Mouse (Mus musculus) spleen, embryonic (tissue): ENCODE data around the gene Rfx2.

Experiments used
- CTCF ChIA-PET: fragments of 350-600 bp; sonication (Branson Sonifier 250); formaldehyde crosslinking; loops from one replicate; lab custom pipeline; 2022; lab: Charles Lee

The Rfx2 gene

GRCm38 (mm10) chr17:56756703-56757399 is 74.0 kb downstream of the Rfx2 start:
- CTCF ChIA-PET = no interaction called here

GRCm38 (mm10) chr17:56754271-56755185 is 76.3 kb downstream of the Rfx2 start:
- CTCF ChIA-PET = no interaction called here

- CTCF ChIA-PET = no interaction called here
Measured at GRCm38 (mm10) chr17:56753452-56753851, 77.4 kb downstream of the Rfx2 start.

GRCm38 (mm10) chr17:56751404-56752072 is 79.3 kb downstream of the Rfx2 start:
- CTCF ChIA-PET = no interaction called here

- CTCF ChIA-PET = no interaction called here
Measured at GRCm38 (mm10) chr17:56744173-56744572, 86.6 kb downstream of the Rfx2 start.

GRCm38 (mm10) chr17:56740788-56741160 is 90.0 kb downstream of the Rfx2 start:
- CTCF ChIA-PET = no interaction called here

GRCm38 (mm10) chr17:56740118-56740787 is 90.6 kb downstream of the Rfx2 start:
- CTCF ChIA-PET = no interaction called here

- CTCF ChIA-PET = no interaction called here
Measured at GRCm38 (mm10) chr17:56738221-56738620, 92.6 kb downstream of the Rfx2 start.

- CTCF ChIA-PET = no interaction called here
Measured at GRCm38 (mm10) chr17:56736534-56736933, 94.3 kb downstream of the Rfx2 start.

GRCm38 (mm10) chr17:56729656-56730055 is 101.2 kb downstream of the Rfx2 start:
- CTCF ChIA-PET = interaction anchor here (0.7 kb wide), 1 partner anchor 311 kb away, joined by 18 read pairs; no protein-coding TSS in a partner anchor

- CTCF ChIA-PET = no interaction called here
Measured at GRCm38 (mm10) chr17:56729151-56729550, 101.7 kb downstream of the Rfx2 start.

- CTCF ChIA-PET = no interaction called here
Measured at GRCm38 (mm10) chr17:56728117-56728516, 102.7 kb downstream of the Rfx2 start.

GRCm38 (mm10) chr17:56727659-56728058 is 103.2 kb downstream of the Rfx2 start:
- CTCF ChIA-PET = no interaction called here

- CTCF ChIA-PET = no interaction called here
Measured at GRCm38 (mm10) chr17:56727029-56727649, 103.7 kb downstream of the Rfx2 start.
